Mouse (Mus musculus) adrenal gland (tissue): Measurements from ENCODE around the gene Trim69.

Source experiments
- intact Hi-C: fragments of 180-260 bp; cut with DNase I; formaldehyde crosslinking; loops from one replicate; pipeline ENCODE4 v1.15.1; 2025

Trim69 gene

DNA sequence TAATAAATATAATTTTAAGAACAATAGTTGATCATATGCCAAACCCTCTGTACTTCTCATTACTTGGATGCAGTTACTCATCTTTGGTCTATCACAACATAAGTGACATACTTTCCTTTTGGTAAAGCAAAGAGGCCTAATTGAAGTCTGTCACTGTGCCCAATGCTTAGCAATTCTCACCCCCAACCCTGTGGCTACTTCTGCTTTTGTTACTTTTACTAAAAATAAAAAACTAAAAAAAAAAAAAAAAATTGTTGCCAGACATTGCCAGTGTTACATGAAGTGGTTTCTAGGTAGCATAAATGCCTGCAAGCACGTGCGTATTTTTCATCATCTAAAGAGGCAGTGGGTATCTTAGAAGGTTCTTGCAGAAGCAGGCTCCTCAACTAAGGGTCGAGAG is 7.7 kb upstream of the Trim69 start:
- intact Hi-C loops, result no loop called here

DNA sequence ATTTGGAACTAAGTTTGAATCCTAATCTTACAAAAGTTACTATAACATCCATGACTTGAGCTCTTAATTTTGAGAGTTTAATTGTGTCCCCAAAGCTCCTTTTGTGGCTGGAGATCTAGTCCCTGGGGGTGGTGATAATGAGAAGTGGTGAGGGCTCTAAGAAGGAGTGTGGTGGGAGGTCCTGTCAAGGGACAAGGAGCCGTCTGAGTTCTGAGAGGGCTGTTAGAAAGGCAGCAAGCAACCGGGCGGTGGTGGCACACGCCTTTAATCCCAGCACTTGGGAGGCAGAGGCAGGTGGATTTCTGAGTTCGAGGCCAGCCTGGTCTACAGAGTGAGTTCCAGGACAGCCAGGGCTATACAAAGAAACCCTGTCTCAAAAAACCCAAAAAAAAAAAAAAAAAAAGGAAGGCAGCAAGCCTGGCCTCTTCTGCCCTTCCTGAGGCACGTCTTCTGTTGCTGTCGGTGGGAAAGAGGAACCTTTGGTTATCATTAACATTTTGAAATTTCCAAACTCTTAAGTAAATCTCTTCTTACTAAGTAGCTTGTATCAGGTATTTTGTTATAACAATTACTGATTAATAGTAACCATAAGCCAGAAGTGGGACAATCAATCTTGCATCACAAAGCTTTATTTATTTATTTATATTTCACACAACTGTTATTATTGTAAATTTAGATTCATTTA is 6.7 kb upstream of the Trim69 start:
- intact Hi-C loops, result no loop called here

DNA sequence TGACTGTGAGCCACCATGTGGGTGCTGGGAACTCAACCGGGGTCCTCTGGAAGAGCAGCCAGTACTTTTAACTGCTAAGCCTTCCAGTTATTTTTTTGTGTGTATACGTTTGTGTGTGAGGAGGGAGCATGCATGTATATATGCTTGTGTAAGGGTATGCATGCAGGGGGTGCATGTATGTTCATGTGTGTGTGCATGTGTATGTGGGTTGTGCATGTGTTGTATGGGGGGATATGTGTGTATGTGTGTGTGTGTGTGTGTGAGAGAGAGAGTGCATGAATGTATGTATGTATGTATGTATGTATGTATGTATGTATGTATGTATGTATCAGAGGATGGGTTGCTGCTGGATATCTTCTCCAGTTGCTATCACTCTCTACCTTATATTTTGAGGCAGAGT is 6.0 kb upstream of the Trim69 start:
- intact Hi-C loops, result no loop called here

DNA sequence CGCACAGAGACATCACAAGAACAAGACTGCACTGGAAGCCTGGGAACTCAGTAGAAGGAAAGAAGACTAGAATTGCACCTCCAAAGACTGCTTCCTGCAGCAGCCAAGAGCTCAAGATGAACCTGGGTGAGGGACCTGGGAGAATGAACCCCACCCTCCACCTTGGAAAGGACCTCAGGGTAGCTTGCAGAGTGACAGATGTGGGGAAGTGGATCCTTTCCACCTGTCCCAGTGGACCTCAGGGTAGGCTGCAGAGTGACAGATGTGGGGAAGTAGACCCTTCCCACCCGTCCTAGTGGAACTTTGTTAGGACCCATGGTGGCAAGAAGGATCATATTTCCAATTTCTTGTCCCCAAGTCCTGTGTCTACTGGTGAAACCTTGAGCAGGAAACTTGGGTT is 5.2 kb upstream of the Trim69 start:
- intact Hi-C loops, result no loop called here

DNA sequence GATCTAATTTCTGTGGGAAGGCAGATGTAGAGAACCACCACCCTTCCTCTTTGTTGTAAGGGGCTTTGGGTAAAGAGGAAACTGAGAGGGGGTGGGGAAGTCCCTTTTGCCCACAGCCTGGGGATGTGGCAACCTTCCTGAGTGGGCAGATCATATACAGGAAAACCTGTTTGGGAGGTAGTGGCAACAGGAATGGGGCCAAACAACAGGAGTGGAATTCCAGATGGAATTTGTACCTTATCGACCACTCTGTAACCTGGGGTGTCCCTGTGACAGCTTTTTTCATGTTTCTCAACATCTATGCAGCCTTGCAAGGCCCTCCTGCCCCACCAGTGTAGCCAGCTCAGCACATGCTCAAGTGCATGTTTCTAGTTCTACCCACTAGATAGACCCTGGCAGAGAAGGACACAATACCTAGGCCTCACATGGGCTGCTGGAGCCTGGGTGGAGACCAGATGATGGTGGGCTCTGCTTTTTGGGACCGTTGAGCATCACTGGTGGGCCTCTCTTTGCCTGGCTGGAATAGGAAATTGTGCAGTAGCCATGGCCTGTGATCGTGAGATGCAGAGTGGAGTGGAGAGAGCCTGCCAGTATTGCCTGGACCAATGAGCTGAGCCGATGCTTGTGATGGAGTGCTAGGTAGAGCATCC is 4.3 kb upstream of the Trim69 start:
- intact Hi-C loops, result no loop called here

DNA sequence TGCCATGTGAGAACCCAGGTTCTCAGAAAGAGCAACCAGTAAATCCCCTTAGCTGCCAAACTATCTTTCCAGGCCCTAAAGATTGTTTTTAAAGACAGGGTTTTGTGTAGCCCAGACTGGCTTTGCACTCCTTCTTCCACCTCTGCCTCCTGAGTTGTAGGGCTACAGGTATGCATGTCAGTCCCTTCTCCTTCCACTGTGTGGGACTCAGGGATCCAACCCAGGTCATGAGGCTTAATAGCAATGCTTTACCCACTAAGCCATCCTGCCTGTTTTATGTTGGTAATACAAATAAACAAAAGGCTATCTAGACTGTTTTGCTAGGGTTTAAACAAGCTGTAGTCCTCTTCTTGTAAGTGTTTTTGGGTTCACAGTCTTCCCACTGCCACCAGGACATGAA is 2.9 kb upstream of the Trim69 start:
- intact Hi-C loops, result no loop called here

DNA sequence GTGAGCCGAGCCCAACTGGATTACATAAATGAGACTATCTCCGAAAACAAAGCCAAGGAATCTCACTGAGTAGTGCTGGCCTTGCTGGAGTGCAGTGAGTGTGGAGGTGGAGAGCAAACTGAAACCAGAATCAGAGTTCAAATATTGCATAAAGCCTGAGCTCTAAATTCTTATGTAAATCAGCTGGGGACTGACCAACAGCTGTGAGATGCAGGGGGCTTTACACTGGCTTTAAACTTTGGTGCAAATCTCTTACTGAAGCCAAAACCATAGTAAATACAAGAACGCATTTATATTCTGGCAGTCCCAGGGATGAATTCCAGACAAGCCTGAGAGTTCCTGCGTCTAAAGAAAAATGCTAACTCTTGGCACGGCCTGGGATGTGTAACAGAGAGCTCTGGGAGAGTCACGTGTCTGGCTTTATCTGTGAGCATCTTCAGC is 2.1 kb upstream of the Trim69 start:
- intact Hi-C loops, result no loop called here

DNA sequence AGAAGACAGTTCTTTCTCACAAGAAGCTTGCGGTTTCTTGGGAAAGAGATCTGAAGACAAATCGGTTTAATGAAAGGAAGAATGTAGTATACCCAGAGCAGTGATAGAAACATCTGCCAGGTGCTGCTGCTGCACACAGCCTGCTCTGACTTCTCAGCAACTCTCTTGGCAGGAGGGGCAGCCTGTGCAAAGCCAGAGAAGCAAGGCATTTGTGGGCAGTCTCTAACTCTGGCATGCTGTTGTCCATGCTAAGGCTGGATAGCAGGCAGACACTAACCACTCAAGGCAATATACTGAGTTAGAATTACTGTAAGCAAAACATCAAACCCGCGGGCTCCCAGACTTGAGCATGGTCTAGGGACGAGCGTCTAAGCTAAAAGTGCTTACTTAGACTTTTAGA is 833 bp upstream of the Trim69 start:
- intact Hi-C loops, result loop anchor here (2.0 to 5.0 kb wide), 2 partner anchors 42 to 89 kb away; partner anchors contain the start of gene Spg11

DNA sequence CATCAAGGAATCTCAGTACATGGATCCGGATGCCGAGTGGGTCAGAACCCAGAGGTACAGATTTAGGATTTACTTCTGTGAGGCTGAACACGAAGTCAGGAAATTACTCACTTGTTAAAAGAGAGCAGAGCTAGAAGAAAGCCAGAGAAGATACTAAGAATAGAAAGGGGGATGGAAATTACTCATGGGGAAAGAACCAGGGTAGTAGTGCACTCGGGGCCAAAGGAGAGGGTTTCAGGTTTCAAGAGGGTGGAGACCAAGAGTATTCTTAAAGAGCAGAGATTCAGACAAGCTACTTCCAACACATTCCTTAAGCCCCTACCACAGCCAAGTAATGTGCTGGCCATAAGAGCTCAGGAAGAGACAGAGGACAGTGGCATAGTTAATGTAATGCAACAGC is 1.0 kb downstream of the Trim69 start:
- intact Hi-C loops, result loop anchor here (2.0 to 5.0 kb wide), 2 partner anchors 44 to 91 kb away; partner anchors contain the start of gene Spg11

DNA sequence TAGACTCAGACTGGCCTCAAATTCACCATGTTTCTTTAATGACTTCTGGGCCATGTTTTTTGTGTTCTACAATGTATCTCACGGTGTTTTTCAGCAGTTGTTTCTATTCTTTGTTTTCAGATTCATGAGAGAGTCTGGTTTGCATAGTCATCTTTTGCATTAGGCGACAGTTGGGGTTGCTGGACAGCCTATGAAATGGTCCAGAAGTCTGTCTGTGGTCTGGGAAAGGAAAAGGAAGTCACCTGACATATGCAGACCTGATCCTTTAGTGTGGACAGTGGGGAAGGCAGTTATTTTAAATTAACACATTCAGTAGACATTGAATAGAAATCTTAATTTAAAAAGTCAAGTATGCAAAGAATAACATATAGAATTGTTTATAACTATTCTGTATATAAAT is 2.0 kb downstream of the Trim69 start:
- intact Hi-C loops, result loop anchor here (5.0 kb wide), 1 partner anchor 45 kb away; the partner anchor contains the start of gene Spg11

DNA sequence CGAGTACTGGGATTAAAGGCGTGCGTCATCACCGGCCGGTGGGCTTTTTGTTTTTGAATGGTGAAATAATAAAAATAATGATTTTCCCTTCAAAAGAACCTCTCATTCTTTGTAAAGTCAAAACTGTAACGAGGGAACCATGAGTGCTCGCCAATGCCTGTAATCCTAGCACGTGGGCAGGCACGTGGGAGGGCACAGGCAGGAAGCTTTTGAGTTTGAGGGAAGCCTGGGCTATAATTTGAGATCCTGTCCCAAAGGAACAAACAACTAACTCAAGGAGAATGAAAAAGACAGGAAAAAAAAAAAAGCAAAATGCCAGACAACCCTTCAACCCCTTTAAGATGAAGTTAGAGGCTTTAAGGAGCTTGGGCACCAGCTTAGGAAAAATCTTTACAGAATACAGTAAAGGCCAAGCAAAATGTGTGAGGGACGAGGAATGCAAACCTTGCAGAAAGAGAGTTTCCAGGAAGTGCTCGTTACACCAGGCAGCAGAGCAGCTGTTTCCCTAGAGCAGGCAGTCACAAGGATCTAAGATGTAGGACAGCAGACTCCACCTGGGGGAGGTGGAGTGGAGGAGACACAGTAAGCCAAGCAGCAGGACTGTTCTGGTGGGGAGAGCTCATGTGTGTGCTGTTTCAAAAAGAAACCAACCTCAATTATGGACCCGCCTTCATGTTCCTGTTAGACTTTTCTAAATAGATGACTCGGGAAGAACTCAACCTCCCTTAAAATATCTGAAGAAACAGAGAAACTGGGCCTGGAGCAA is 3.1 kb downstream of the Trim69 start:
- intact Hi-C loops, result loop anchor here (5.0 kb wide), 1 partner anchor 46 kb away; the partner anchor contains the start of gene Spg11

DNA sequence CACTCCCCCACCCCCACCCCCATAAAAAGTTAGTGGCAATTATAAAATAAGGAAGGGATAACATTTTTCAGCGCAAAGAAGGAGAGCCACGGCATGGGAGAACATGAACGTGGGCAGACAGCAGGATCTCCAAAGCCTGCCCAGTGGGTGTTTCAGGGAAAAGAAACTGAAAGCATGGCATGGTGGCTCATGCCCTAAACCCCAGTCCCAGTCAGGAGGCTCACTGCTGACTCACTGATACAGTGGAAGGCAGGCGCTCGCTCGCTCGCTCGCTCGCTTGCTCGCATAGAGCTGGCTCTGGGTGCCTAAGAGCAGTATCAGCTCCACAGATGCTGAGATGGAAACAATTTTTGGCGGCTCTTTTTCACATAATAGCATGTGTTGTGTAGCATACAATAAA is 3.8 kb downstream of the Trim69 start:
- intact Hi-C loops, result loop anchor here (5.0 kb wide), 1 partner anchor 47 kb away; the partner anchor contains the start of gene Spg11

DNA sequence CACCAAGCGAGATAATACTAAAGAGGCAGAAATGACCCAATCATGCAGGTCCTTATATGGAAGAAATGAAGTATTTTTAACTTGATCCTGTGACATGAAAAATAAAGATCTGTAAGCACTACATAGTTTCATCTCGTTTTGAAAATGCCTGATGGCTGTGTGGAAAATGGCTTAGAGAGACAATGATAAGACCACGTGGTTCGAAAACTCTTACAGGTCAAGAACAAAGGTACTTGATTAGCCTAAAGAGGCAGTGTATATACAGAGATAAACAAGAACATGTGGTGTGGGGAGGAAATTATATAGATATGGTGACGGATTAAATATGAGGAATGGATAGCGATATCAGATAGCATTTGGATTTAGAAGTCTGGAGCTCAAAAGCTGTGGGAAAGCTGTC is 10.8 kb downstream of the Trim69 start:
- intact Hi-C loops, result no loop called here

DNA sequence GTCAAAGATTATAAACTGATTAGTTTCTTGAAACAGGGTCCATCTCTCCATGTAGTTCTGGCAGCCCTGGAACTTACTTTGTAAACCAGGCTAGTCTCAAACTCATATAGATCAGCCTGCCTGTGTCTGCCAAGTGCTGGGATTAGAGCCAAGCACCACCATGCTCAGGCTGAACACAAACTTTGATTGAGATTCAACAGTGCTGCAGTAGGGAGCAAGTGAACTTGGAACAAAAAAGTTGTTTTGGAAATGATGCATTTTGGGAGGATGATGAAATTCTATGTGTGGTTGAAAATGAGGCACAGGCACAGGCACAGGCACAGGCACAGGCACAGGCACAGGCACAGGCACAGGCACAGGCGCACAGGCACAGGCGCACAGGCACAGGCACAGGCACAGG is 11.7 kb downstream of the Trim69 start:
- intact Hi-C loops, result no loop called here

DNA sequence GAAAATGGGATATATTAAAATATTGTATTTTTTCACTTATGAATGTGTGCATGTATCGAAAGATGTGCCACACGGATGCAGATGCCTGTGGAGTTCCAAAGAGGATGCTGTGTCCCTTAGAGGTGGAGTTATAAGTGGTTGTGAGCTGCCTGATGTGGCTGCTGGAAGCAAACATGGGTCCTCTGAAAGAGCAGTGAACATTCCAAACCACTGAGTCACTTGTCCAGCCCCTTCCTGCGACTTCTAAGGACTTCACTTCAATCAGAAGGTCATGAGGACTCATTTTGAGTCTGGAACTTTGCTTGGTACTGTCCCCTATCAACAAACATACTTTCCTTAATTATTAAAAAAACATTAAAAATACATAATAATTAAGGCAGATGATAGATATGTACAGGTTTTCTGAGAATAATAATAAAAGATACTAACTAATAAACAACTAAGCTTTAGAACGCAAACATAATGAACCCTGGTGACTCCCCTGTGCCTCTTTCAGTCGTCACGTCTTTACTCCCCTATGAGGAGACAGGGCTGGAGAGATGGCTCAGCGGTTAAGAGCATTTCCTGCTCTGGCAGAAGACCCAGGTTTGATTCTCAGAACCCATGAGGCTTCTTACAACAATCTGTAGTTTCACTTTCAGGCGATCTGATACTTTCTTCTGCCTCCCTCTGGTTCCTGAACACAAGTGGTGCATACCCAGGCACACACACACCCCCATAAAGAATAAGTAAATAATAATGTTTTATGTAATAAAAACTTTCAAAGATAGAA is 19.7 kb downstream of the Trim69 start:
- intact Hi-C loops, result no loop called here

DNA sequence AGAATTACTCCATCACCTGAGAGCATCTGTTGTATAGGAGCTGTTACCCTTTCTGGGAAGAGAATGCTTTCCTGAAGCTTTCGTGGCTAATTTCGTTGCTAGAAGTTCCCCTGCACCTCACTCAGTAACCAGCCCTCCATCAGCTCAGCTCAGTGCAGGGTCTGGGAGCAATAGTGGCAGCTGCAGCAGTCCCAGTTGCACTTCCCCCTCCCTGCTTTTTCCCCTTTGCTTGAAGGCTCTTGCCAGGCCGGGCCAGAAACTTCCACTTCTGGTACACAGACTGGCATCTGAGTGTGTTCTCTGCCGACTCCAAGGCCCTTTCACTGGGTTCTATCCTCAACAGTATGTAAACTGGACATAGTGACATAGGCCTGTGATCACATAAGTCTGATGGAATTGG is 24.6 kb downstream of the Trim69 start:
- intact Hi-C loops, result no loop called here

DNA sequence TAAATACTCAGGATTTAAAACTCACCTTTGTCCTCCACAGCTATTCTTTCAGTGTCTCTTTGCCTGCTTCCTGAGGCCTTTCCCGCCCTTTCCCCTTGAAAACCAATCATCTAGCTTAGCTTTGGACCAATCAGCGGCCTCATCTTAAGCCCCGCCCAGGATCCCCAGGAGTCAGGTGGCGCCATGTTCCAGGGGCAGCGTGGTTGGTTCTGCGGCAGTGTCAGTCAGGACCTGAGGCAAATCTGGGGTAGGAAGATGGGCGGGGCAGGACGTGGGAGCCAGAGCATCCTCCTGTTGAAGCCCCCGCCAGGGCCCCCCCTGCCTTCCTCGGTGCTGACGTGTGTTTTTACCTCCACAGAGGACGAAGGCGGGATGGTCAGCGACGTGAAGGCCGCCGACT is 25.6 kb downstream of the Trim69 start, which contains the start of the genes Patl2 and Terb2:
Gene Patl2, minus strand, starts transcription at position 84 of the 400 bp plus-strand sequence.
Gene Terb2, plus strand, starts transcription at position 167 of the 400 bp plus-strand sequence.
- intact Hi-C loops, result no loop called here

DNA sequence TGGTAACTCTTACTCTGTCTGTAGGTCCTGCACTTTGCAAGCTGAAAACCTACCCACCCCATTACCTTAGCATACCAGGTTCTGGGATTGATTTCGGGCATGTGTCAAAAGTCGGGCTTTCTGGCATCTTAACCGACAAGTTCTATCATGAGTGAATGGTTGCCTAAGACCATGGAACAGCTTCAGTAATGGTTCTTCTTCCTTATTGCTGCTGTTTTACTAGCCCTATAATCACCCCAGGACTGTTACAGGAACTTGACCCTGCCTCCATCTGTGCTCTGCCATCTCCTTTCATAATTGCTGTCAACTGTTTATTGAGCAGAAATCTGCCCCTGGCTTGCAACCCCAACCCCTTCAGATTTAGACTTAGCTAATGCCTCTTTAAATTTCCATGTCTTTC is 26.3 kb downstream of the Trim69 start:
- intact Hi-C loops, result no loop called here

DNA sequence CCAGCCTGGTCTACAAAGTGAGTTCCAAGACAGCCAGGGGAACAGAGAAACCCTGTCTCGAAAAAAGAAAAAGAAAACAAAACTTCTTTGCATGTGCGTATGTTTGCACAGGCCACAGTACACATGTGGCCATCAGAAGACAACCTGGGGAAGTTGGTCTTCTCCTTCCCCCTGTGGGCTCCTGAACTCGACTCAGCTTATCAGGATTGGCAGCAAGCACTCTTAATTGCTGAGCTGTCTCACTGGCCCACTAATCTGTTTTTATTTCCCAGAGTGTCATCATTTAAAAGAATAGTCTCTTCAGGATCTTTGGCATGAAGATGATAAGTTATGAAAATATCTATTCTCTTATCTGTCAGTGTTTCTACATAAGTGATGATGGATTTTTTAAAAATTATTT is 31.3 kb downstream of the Trim69 start:
- intact Hi-C loops, result loop anchor here (5.0 to 10.0 kb wide), 2 partner anchors 50 to 433 kb away; no protein-coding TSS in a partner anchor

DNA sequence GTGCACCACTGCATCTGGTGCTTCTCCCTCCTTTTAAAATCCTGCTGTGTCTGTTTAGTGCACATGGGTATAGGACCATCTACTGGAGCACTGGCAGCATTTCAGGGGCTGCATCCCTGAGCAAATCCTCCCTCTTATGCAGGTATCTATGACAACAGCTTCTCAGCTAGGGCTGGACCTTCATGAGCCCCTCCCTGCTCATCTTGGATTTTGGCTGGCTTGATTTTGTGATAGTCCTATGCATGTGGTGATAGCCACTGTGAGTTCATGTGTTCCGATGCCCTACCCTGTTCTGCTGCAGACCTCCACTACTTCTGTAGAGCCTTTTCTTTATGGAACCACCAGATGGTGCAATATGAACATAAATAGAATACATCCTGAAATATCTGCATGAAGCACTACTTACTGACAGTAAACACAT is 34.0 kb downstream of the Trim69 start:
- intact Hi-C loops, result loop anchor here (2.0 to 10.0 kb wide), 3 partner anchors 48 to 430 kb away; no protein-coding TSS in a partner anchor

DNA sequence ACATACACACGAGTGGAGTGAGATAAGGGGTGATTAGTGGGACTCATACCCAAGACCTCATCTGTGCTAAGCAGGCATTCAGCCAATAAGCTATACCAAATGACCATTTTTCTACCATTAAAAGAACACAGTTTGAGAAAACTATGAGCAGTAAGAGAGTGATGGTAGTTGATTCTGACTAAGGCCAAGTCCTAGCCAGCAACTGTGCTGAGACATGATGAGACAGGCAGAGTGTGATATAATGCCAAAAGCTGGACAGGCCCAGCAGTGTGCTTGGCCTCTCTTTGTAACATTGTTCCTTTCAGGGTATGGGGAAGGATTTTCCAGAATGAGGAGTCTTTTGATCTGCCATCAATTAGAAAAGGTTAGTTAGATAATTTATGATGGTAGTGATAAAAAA is 41.0 kb downstream of the Trim69 start:
- intact Hi-C loops, result no loop called here
